Mouse (Mus musculus): ENCODE measurements around the gene Tmem175.

The Tmem175 gene

GRCm38 (mm10) chr5:108654444-108654990 is 24.9 kb downstream of the Tmem175 start:
- DNase-seq, result no peak

DNA sequence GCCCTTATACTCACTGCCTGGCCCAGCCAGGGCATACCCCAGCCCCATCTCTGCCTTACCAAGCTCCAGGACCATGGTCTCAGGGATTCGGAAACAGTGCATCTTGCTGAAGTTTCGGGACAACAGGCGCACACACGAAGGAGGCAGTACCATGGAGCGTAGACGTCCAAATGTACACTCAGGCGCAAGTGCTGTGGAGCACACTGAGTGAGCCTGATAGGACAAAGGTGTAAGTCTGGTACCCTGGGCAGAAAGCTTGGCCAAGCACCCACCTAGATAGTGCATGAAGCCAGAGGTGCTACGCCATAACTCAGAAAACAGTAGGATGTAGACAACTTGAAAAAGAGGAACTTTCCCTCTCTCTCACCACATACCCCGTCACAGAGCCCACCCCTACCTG is 25.8 kb downstream of the Tmem175 start:
- DNase-seq, result no peak

GRCm38 (mm10) chr5:108655891-108656650 is 26.5 kb downstream of the Tmem175 start:
- DNase-seq, result no peak

DNA sequence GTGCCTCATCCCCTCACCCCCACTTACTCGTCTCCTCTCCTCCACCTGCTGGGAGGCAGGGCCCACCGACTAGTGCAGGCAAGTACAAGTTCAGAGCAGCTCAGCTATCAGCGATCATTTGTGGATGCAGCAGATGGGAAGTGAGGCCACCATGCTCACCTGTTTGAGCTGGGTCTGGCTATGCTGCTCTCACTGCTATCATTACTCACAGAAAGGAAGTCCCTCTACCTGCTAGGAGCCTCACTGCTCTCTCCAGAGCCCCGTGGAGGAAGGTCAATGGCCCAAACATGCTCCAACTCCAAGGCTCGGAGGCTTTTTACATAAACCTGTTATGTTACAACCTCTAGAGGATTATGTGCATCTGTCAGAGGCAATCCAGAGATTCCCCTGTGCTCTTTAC is 27.8 kb downstream of the Tmem175 start:
- DNase-seq, result no peak

GRCm38 (mm10) chr5:108658611-108659010 is 29.0 kb downstream of the Tmem175 start:
- DNase-seq, result peak; percentile 1

- peak; percentile 29 for DNase-seq
These were observed 30.4 kb downstream of the Tmem175 start, which contains the start of gene Idua for GRCm38 (mm10) chr5:108659698-108660631. Idua (plus strand) TSS chr5:108660331.

DNA sequence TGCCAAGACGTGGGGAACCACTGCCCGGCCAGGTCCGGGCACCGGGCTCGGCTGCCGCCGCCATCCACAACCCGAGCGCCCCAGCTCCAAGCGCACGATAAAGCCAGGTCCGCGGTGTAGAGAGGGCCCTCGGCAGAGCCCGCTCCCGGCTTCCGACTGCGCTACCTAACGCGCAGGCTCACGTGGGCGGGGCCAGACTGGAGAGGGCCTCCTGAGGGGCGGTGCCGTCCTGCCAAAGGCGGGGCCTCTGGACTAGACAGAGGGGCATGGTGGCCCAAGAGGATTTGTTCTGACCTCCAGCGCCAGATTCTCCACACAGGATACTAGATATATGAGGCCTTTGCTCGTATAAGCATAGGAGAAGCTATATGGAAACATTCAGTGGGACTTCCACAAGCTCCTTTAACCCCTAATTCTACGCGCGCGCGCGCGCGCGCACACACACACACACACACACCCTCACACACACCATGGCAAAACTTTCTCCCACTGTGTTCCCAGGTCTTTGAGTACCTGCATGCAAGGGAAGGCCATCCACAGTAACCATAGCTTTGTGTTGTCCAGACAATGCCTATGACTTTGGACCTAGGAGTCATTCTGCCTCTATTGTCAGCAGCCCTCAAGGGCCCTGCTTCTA is 31.2 kb downstream of the Tmem175 start:
- DNase-seq, result peak; percentile 97

DNA sequence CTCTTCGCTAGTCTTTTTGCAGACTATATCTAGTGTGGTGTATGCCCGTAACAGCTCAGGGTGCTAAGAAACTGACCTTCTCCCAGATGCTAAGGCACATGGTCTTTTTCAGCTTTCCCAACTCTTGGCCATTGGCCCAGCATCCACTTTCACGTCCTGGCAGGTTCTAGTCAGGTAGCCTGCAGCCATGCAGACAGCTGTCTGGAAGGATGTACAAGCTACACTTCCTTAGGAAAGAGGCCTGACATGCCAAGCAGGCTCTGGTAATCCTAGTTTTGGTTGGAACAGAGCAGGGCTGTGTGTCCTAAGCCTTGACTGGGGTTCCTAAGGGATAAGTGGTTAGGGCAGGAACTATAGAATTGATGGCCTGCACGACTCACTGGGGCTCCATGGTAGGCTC is 33.2 kb downstream of the Tmem175 start:
- DNase-seq, result no peak

DNA sequence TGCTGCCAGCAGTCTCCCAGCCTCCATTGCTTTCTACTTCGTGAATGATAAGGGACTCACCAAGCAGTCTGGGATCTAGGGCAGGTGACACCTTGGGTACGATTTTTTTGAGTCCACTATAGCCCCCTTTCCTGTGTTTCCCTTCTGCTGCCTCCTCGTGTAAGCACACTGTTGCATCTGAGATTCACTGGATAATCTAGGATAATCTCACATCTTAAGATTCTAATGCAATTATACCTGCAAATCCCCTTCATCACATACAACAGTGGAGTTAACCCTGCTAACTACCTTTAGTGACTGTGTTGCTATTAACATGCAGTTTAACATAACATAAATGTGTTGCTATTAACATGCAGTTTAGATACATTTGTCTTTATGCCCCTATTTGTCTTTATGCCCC is 35.5 kb downstream of the Tmem175 start:
- DNase-seq, result no peak

DNA sequence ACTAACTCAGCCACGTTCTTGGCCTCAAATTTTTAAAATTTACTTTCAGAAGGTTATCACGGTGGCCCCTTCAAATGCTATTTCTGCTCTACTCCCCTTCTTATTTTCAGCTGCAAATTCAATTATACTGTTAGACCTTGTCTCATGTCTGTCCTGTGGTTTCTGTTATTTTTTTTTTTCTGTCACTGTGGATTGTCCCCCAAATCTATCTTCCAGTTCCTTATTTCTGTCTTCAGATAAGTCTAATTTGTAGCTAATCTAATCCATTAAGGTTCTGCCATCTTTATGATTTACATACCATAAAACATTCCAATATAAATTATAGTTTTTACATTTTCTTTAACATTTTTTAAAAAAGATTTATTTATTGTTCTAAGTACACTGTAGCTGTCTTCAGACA is 37.8 kb downstream of the Tmem175 start:
- DNase-seq, result no peak

GRCm38 (mm10) chr5:108668387-108668932 is 38.9 kb downstream of the Tmem175 start:
- no peak for DNase-seq

GRCm38 (mm10) chr5:108668977-108669936 is 39.7 kb downstream of the Tmem175 start, which contains the start of gene Dgkq:
Dgkq (minus strand) TSS chr5:108669672.
- peak; percentile 87 for DNase-seq

- DNase-seq, result no peak
These were observed 40.4 kb downstream of the Tmem175 start for GRCm38 (mm10) chr5:108669986-108670385.

GRCm38 (mm10) chr5:108670785-108671184 is 41.2 kb downstream of the Tmem175 start:
- peak; percentile 86 for DNase-seq

GRCm38 (mm10) chr5:108671757-108672156 is 42.2 kb downstream of the Tmem175 start:
- DNase-seq, result no peak

DNA sequence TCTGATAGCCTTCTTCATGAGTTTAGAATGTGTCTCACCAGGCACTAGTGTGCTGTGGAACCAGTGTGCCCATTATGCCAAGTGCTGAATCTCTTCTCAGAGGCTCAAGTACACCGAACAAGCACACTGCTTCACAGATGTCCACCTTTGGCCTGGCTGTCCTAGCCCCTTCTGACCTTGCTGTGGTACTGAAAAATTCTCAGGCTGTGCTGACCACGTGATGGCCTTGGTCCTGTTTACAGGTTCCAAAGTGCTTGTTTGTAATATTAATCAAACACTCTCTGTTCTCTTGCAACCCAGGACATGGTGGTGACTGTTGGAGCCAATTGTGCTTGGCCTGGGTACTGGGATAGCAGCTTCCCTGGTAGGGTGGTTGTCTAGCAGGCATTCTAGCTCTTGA is 45.1 kb downstream of the Tmem175 start:
- peak; percentile 44 for DNase-seq

DNA sequence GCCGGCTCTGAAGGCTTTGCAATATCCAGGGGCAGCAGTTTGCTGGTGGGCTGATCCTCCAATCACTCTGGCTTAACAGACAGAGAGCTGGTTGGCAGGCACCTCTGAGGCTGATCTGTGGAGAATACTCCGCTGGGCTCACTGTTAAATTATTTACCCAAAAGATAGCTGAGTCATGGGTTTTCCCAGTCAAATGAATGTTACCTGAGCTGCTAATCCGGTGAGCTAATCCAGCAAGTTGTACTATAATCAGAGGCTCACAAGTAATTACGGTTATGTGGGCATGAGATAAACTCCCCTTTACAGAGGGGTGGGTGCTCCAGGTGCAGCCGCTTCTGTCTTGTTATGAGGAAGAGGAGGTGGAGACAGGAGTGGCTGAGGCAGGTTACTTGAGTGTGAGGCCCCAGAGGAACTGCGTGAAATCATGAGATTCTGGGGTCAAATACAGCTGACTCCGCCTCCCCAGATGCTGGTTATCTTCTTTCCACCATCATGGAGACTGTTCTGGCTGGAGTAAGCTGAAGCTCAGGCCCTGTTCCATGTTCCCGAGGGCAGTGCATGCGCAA is 45.8 kb downstream of the Tmem175 start, which contains the start of gene Slc26a1:
Slc26a1 (minus strand) TSS at position 319 of the 566 bp plus-strand sequence.
- peak; percentile 79 for DNase-seq

GRCm38 (mm10) chr5:108676772-108677498 is 47.4 kb downstream of the Tmem175 start:
- peak; percentile 69 for DNase-seq

GRCm38 (mm10) chr5:108677605-108678295 is 48.2 kb downstream of the Tmem175 start:
- DNase-seq, result peak; percentile 83

Measured in liver (tissue).